Mouse (Mus musculus): Measurements from ENCODE around the gene Ncoa5.

Gene Ncoa5

GRCm38 (mm10) chr2:165049044-165049443 lies 14.4 kb upstream of the Ncoa5 start:
- DNase-seq (ENCODE audit: low read depth, low spot score) = no peak

GRCm38 (mm10) chr2:165043729-165044128 lies 9.1 kb upstream of the Ncoa5 start:
- no peak for DNase-seq (ENCODE audit: low read depth, low spot score)

GRCm38 (mm10) chr2:165043090-165043636 lies 8.5 kb upstream of the Ncoa5 start:
- DNase-seq (ENCODE audit: low read depth, low spot score) = peak; percentile 29

- DNase-seq (ENCODE audit: low read depth, low spot score) = no peak
Observed at GRCm38 (mm10) chr2:165042126-165042525, 7.5 kb upstream of the Ncoa5 start.

GRCm38 (mm10) chr2:165037415-165037814 lies 2.7 kb upstream of the Ncoa5 start:
- DNase-seq (ENCODE audit: low read depth, low spot score) = no peak

GRCm38 (mm10) chr2:165035058-165035431 lies 378 bp upstream of the Ncoa5 start:
- DNase-seq (ENCODE audit: low read depth, low spot score) = no peak

GRCm38 (mm10) chr2:165033306-165033705 lies 1.4 kb downstream of the Ncoa5 start:
- DNase-seq (ENCODE audit: low read depth, low spot score) = peak; percentile 28

- DNase-seq (ENCODE audit: low read depth, low spot score) = peak; percentile 56
Observed at GRCm38 (mm10) chr2:165032533-165032932, 2.1 kb downstream of the Ncoa5 start.

GRCm38 (mm10) chr2:165027163-165027562 lies 7.5 kb downstream of the Ncoa5 start:
- no peak for DNase-seq (ENCODE audit: low read depth, low spot score)

GRCm38 (mm10) chr2:165020490-165020889 lies 14.2 kb downstream of the Ncoa5 start:
- no peak for DNase-seq (ENCODE audit: low read depth, low spot score)

- DNase-seq (ENCODE audit: low read depth, low spot score) = peak; percentile 5
Observed at GRCm38 (mm10) chr2:165014935-165015334, 19.7 kb downstream of the Ncoa5 start.

GRCm38 (mm10) chr2:165010351-165010750 lies 24.3 kb downstream of the Ncoa5 start:
- peak; percentile 57 for DNase-seq (ENCODE audit: low read depth, low spot score)

- peak; percentile 80 for DNase-seq (ENCODE audit: low read depth, low spot score)
Observed at GRCm38 (mm10) chr2:165009581-165009980, 25.1 kb downstream of the Ncoa5 start.

- DNase-seq (ENCODE audit: low read depth, low spot score) = no peak
Observed at GRCm38 (mm10) chr2:165009161-165009560, 25.5 kb downstream of the Ncoa5 start.

GRCm38 (mm10) chr2:165007986-165008385 lies 26.7 kb downstream of the Ncoa5 start:
- DNase-seq (ENCODE audit: low read depth, low spot score) = no peak

- no peak for DNase-seq (ENCODE audit: low read depth, low spot score)
Observed at GRCm38 (mm10) chr2:165006813-165007212, 27.9 kb downstream of the Ncoa5 start.

GRCm38 (mm10) chr2:165004237-165004636 lies 30.4 kb downstream of the Ncoa5 start:
- DNase-seq (ENCODE audit: low read depth, low spot score) = no peak

GRCm38 (mm10) chr2:165003108-165003507 lies 31.6 kb downstream of the Ncoa5 start:
- DNase-seq (ENCODE audit: low read depth, low spot score) = no peak

GRCm38 (mm10) chr2:165001958-165002357 lies 32.7 kb downstream of the Ncoa5 start:
- no peak for DNase-seq (ENCODE audit: low read depth, low spot score)

GRCm38 (mm10) chr2:164997721-164998428 lies 36.8 kb downstream of the Ncoa5 start:
- DNase-seq (ENCODE audit: low read depth, low spot score) = no peak

GRCm38 (mm10) chr2:164996848-164997720 lies 37.6 kb downstream of the Ncoa5 start:
- DNase-seq (ENCODE audit: low read depth, low spot score) = no peak

- DNase-seq (ENCODE audit: low read depth, low spot score) = no peak
Observed at GRCm38 (mm10) chr2:164995976-164996375, 38.7 kb downstream of the Ncoa5 start.
